Mouse (Mus musculus) heart, embryonic 15.5 days (tissue): Measurements from ENCODE around the gene Ly6g5c. TPM values are rescaled to one million over a fixed set of nuclear protein-coding genes. Genes with fewer than 3 reads are reported as not detected.

ENCODE experiments used
- ATAC-seq: fragments of 200-750 bp; cut with Nextera tagmentation; replicated peaks from 2 replicates; pipeline ENCODE4 v1.8.0; 2017; ENCODE audit warnings: low read depth, moderate TSS enrichment; ENCODE audit not compliant: insufficient number of reproducible peaks, insufficient read depth, low FRiP score
- H3K27ac ChIP-seq: fragments of 300-500 bp; sonication (generic); 2 replicates; pipeline ENCODE4 v1.5.1; 2015; ENCODE audit warnings: mild to moderate bottlenecking, inconsistent platforms
- H3K27me3 ChIP-seq: fragments of 300-500 bp; sonication (generic); 2 replicates; pipeline ENCODE4 v1.6.1; 2015; ENCODE audit warnings: inconsistent platforms
- H3K36me3 ChIP-seq: fragments of 300-500 bp; sonication (generic); 2 replicates; pipeline ENCODE4 v1.6.1; 2015; ENCODE audit warnings: mild to moderate bottlenecking, inconsistent platforms
- H3K4me1 ChIP-seq: fragments of 300-500 bp; sonication (generic); replicated peaks from 2 replicates; pipeline ENCODE4 v1.6.1; 2015; ENCODE audit warnings: inconsistent platforms
- H3K4me2 ChIP-seq: fragments of 300-500 bp; sonication (generic); 2 replicates; pipeline ENCODE4 v1.6.1; 2015; ENCODE audit warnings: inconsistent platforms, mild to moderate bottlenecking, moderate library complexity
- H3K4me3 ChIP-seq: fragments of 300-500 bp; sonication (generic); 2 replicates; pipeline ENCODE4 v1.5.1; 2015; ENCODE audit warnings: mild to moderate bottlenecking, inconsistent platforms
- H3K9ac ChIP-seq: fragments of 300-500 bp; sonication (generic); 2 replicates; pipeline ENCODE4 v1.6.1; 2015; ENCODE audit warnings: mild to moderate bottlenecking, inconsistent platforms
- H3K9me3 ChIP-seq: fragments of 300-500 bp; sonication (generic); replicated peaks from 2 replicates; pipeline ENCODE4 v1.6.1; 2016; ENCODE audit warnings: inconsistent platforms
- WGBS: fragments of 180-500 bp; shearing (Covaris S2); methylation state at CpG from one replicate; pipeline ENCODE4 v1.1.7; 2015; ENCODE audit warnings: mixed read lengths; 5-methylcytosine and 5-hydroxymethylcytosine counted together
- polyA plus RNA-seq: library from polyadenylated mRNA; unstranded; fragments of >200 nt; fragmentation: Nextera tagmentation; extraction: Ambion mirVana; gene quantifications from 2 replicates; pipeline ENCODE4 v1.2.1, GENCODE M21; 2015

The Ly6g5c gene
- 0.41 TPM in 1 of 2 replicates, not detected in the other for polyA plus RNA-seq

DNA sequence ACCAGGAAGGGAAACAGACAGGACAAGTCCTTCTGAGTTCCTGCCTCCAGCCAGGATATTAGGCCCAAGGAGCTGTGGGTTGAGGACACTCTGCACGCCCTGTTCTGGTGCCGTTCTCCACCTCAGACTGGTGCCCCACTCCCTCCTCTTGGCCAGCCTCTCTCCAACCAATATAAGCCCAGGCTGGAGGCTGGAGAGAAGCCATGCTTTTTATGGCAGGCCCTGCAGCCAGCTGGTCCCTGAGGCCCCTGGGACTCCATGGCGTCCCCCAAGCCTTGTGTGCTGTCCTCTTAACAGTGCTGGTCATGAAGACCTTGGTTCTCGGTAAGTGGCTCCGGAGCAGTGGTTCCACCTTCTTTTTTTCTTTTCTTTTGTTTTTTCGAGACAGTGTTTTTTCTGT lies at the start of gene Ly6g5c:
Gene Ly6g5c (plus strand): TSS at position 183 of the 400 bp plus-strand sequence.
- H3K4me2 ChIP-seq = no peak within 1 kb of the TSS
- H3K4me3 ChIP-seq = no peak within 1 kb of the TSS
- H3K36me3 ChIP-seq = no peaks in the 10 kb centered on the region
- no peaks in the 10 kb centered on the region for H3K9me3 ChIP-seq
- no peak for ATAC-seq
- peaks cover 9% of the 10 kb centered on the region for H3K4me1 ChIP-seq
- no peaks in the 10 kb centered on the region for H3K27me3 ChIP-seq
- H3K9ac ChIP-seq = no peak within 1 kb of the TSS
- WGBS = 88% methylated on average over 6 of the region's 6 CpGs
- no peak within 1 kb of the TSS for H3K27ac ChIP-seq

DNA sequence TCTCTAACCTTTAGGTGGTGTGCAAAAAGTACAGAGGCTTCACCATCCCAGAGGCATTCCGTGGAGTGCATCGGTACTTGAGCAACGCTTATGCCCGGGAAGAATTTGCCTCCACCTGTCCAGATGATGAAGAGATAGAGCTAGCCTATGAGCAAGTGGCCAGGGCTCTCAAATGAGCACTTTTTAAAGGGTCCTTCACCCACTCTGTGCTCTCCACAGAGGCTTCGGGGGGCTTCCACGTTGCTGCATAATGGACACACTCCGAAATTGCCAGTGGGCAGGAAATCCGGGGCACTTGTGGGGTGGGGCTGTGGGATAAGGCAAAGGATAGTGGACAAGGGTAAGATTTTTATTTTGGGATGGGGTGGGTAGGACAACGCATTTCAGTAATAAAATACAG lies 49.8 kb upstream of the Ly6g5c start:
- no peaks in the 10 kb centered on the region for H3K9me3 ChIP-seq
- no peak overlapping the region; the same call in 1 of the 2 replicates for H3K4me2 ChIP-seq
- H3K4me1 ChIP-seq = peaks cover 32% of the 10 kb centered on the region
- peak overlapping the region; percentile 93 for H3K27ac ChIP-seq
- H3K36me3 ChIP-seq = peaks cover 61% of the 10 kb centered on the region
- WGBS = 56% methylated on average over 9 of the region's 9 CpGs
- no peak for ATAC-seq
- H3K27me3 ChIP-seq = no peaks in the 10 kb centered on the region
- 0 out of 2 replicates have a peak overlapping the region, but pooled peaks have one; percentile 74 for H3K9ac ChIP-seq
- H3K4me3 ChIP-seq = peak overlapping the region; percentile 73

DNA sequence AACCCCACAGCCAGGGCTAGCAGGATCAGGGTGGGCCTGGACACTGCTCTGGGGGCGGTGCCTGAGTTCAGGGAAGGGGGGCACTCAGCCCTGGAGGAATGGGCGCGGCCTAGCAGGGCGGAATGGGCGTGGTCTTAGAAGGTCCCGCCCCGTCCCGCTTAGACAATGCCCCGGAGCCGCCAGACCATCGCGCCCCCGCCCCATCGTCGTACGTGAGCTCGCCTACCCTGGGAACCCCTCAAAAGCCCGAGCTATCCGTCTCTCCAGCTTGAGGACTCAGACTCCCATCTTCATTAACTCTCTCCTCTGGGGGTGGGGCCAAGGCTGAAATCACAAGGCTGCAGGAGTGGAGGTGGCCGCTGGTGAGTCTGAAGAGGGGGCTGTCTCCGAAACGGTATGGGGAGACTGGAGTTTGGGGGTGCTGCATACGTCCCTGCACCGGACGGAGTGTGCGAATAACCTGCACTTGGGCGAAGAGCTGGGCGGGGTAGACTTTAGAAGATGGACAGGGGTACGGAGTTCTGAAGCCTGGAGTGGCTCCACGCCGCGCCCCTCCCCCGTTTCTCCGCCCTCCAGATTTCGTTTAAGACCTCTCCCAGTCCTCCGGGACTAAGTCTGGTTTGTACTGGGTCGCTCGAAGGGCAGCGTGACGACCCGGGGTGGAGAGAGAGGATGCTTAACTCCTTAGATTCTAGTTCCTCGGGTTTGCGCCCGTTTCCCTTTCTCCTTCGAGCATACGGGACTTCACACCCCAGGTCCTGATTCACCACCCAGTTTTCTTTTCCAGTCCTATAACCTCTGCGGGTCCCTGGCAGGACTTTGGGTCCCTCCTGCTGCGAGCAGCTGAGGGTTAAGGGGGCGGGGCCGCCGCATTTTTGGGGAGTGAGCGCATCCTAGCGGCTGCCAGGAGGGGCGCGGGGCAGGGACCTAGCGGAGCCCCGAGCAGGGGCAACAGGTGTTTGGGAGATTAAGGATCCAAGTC lies 48.9 kb upstream of the Ly6g5c start, which contains the start of gene Ddah2:
Gene Ddah2 (plus strand): TSS at position 125 of the 982 bp plus-strand sequence.
- Histone ChIP-seq H3K9ac (peak within 1 kb of the TSS; percentile 74), H3K4me3 (peak within 1 kb of the TSS; percentile 73), H3K4me2 (peak within 1 kb of the TSS; percentile 71), H3K27ac (peak within 1 kb of the TSS; percentile 93), H3K27me3 (peaks cover 2% of the 10 kb centered on the region; the same call in 1 of the 2 replicates), H3K36me3 (peaks cover 52% of the 10 kb centered on the region), H3K4me1 (peaks cover 28% of the 10 kb centered on the region), H3K9me3 (no peaks in the 10 kb centered on the region)
- WGBS = under 1% methylated on average over 57 of the region's 57 CpGs
- ATAC-seq = peak; percentile 91

DNA sequence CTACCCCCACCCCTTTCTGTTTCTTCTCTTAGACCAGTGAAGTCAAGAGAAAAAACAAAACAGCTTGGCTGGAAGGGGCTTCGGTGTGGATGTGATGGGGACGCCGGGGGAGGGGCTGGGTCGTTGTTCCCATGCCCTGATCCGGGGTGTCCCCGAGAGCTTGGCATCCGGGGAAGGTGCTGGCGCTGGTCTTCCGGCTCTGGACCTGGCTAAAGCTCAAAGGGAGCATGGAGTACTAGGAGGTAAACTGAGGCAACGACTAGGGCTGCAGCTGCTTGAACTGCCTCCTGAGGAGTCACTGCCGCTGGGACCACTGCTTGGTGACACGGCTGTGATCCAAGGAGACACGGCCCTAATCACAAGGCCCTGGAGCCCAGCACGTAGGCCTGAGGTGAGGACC lies 48.0 kb upstream of the Ly6g5c start:
- Histone ChIP-seq H3K27me3 (peaks cover 10% of the 10 kb centered on the region), H3K9me3 (no peaks in the 10 kb centered on the region), H3K4me1 (peaks cover 37% of the 10 kb centered on the region), H3K4me3 (peak overlapping the region; percentile 73), H3K4me2 (peak overlapping the region; percentile 71), H3K9ac (peak overlapping the region; percentile 74), H3K36me3 (peaks cover 45% of the 10 kb centered on the region), H3K27ac (peak overlapping the region; percentile 93)
- ATAC-seq = no peak
- WGBS = 28% methylated on average over 14 of the region's 14 CpGs

DNA sequence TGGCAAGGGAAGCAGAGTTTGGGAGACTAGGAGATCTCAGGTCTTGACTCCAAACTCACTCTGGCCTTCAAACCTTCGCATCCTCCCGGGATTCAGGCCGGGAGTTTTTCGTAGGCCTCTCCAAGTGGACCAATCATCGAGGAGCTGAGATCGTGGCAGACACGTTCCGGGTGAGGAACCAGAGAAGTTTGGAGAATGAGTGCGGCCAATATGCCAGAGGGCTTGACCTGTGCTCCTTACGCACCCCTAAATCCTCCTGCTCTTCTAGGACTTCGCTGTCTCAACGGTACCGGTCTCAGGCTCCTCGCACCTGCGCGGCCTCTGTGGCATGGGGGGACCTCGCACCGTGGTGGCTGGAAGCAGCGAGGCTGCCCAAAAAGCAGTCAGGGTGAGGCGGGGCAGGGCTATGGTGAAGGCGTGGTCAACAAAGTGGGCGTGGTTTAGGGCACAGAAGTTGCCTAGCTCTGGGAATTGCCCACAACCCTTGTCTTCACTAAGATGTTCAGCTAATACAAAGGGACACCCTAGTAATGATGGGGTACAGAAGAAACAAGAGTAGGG lies 47.3 kb upstream of the Ly6g5c start:
- Histone ChIP-seq H3K4me3 (peak overlapping the region; percentile 73), H3K9me3 (no peaks in the 10 kb centered on the region), H3K36me3 (peaks cover 37% of the 10 kb centered on the region), H3K27me3 (peaks cover 17% of the 10 kb centered on the region), H3K27ac (no peak overlapping the region), H3K4me1 (peaks cover 41% of the 10 kb centered on the region), H3K9ac (peak overlapping the region; percentile 74; the same call in 1 of the 2 replicates), H3K4me2 (peak overlapping the region; percentile 71)
- ATAC-seq = no peak
- WGBS = 66% methylated on average over 22 of the region's 22 CpGs

DNA sequence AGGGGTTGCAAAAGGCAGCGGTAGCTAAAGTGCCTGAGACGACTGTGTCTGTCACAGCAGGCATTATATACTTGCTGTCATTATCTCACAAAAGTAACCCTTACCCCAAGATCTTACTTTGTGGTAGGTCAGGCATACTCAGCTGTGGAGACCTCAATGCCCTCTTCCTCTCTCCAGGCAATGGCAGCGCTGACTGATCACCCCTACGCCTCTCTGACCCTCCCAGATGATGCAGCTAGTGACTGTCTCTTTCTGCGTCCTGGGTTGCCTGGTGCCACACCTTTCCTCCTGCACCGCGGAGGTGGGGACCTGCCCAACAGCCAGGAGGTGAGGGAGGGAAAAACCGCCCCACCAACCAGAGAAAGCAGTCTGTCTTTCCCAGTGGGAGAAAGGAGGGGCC lies 46.8 kb upstream of the Ly6g5c start:
- peaks cover 32% of the 10 kb centered on the region for H3K36me3 ChIP-seq
- no peak overlapping the region for H3K4me3 ChIP-seq
- H3K9ac ChIP-seq = no peak overlapping the region
- H3K27ac ChIP-seq = no peak overlapping the region
- H3K4me2 ChIP-seq = peak overlapping the region; percentile 71; the same call in 1 of the 2 replicates
- ATAC-seq = no peak
- H3K9me3 ChIP-seq = no peaks in the 10 kb centered on the region
- 89% methylated on average over 8 of the region's 8 CpGs for WGBS
- H3K4me1 ChIP-seq = peaks cover 41% of the 10 kb centered on the region
- peaks cover 22% of the 10 kb centered on the region for H3K27me3 ChIP-seq

DNA sequence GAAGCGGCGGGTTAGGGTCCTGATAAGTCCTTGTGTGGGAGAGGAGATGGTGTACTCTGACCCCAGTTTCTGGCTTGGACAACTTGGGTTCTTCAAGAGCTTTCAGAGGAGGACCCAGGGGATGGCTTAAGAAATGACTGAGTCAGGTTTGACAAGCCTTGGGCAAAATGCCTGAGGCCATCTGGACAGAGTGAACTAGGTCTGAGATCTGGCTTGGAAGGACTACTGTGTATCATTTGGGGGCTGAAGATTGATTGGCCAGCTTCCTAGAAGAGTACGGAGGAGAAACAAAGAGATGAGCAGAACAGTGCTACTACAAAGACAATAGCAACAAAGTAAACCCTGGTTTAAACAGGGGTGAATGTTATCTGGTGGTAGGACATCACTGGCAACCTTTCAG lies 44.6 kb upstream of the Ly6g5c start:
- H3K4me3 ChIP-seq = no peak overlapping the region
- H3K36me3 ChIP-seq = peaks cover 14% of the 10 kb centered on the region; the same call in 1 of the 2 replicates
- no peak overlapping the region for H3K9ac ChIP-seq
- peaks cover 38% of the 10 kb centered on the region for H3K4me1 ChIP-seq
- ATAC-seq = no peak
- no peaks in the 10 kb centered on the region for H3K9me3 ChIP-seq
- peaks cover 43% of the 10 kb centered on the region for H3K27me3 ChIP-seq
- no peak overlapping the region for H3K4me2 ChIP-seq
- WGBS = 82% methylated on average over 3 of the region's 3 CpGs
- no peak overlapping the region for H3K27ac ChIP-seq

DNA sequence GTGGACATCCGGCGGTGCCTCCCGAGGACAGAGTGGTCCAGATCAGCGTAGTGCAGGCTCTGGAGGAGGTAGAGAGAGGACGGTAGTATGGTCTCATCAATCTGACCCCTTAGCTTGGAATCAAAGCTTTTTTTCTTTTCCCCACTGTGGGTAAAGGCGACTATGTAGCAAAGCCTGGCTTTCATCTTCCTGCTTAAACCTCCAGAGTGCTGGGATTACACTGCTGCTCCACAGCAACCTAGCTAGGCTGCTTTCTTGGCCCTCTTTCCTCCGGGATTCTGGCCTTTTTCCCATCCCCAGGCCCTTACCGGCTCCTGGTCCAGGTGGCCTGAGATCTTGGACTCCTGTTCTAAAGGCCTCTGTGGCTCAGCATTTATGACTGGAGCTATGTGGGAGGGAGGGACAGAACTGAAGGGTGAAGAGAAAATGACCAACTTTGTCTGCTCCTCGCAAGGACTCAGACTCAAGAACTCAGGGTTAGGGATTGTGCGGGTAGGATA lies 43.7 kb upstream of the Ly6g5c start:
- no peak for ATAC-seq
- 33% methylated on average over 10 of the region's 10 CpGs for WGBS
- Histone ChIP-seq H3K27me3 (peaks cover 51% of the 10 kb centered on the region), H3K4me1 (peaks cover 35% of the 10 kb centered on the region), H3K36me3 (peaks cover 13% of the 10 kb centered on the region; the same call in 1 of the 2 replicates), H3K27ac (0 out of 2 replicates have a peak overlapping the region, but pooled peaks have one; percentile 34), H3K4me3 (peak overlapping the region; percentile 47), H3K9me3 (no peaks in the 10 kb centered on the region), H3K4me2 (peak overlapping the region; percentile 78), H3K9ac (0 out of 2 replicates have a peak overlapping the region, but pooled peaks have one; percentile 34)

DNA sequence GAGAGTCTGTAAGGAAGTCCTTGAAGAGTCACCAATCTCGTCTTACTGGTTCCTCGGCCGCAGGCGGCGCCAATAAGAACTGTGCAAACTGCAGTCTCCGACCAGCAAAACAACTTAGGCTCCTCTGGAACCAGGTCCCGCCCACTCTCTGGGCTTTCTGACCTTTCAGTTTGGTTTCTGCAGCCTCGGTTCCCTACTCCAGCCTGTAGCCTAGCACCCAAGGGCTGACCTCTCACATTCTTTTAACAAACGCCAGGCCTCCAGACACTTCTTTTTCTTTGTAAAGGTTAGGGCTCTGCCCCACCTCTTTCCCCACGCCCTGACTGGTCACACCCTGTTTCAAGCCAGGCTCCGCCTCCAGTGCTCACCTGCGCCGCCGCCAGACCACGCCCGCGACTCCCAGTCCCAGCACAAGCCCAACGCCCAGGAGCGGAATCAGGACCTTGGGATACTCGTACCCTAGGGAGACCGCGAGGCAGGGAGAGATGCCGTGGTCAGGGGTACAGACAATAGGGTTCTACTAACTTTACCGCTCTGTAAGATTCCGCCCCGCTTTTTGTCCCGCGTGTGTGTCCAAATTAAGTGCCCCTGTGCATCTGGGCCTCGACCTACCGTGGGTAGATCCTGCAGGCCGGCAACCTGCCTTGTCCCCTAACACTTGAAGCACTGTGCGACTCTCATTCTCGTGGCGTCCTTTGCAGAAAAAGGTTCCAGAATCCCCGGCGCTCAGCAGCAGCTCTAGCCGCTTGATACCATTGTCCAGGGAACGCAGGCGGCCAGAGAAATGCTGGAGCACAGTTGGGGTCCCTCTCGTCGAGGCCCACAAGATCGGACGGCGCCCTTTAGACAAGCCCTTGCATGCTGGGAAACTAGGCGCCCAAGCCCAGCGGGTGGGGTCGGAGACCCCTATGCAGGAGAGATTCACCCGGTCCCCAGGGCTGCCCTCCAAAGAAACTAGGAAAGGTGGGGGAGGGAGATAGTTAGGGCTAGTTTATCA lies 42.8 kb upstream of the Ly6g5c start, which contains the start of gene Ly6g6c:
Gene Ly6g6c (plus strand): TSS at position 438 of the 997 bp plus-strand sequence.
- H3K9ac ChIP-seq = peak within 1 kb of the TSS; percentile 34
- peak within 1 kb of the TSS; percentile 78 for H3K4me2 ChIP-seq
- H3K36me3 ChIP-seq = peaks cover 13% of the 10 kb centered on the region; the same call in 1 of the 2 replicates
- H3K4me1 ChIP-seq = peaks cover 30% of the 10 kb centered on the region
- H3K27ac ChIP-seq = 0 out of 2 replicates have a peak within 1 kb of the TSS, but pooled peaks have one; percentile 34
- no peak; the same call in 1 of the 2 replicates for ATAC-seq
- WGBS = 3% methylated on average over 48 of the region's 48 CpGs
- H3K27me3 ChIP-seq = peaks cover 51% of the 10 kb centered on the region
- no peaks in the 10 kb centered on the region for H3K9me3 ChIP-seq
- H3K4me3 ChIP-seq = peak within 1 kb of the TSS; percentile 47

DNA sequence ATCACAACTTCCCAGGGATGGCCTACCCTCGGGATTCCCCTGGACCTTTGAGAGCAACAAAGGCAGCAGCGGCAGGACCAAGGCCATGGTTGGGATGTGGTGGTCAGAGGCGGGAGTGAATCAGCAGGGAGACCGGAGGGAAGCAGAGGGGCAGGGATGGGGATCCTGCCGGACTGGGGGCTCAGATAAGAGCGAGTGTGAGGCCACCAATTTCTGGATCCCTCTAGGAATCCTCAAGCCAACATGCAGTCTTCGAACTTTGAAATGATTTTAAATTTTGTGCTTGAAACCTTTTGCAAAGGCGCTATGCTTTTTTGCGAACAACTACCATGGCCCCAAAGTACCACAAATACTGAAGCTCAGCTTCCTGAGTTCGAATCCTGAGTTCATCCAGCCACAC lies 42.0 kb upstream of the Ly6g5c start, which contains the start of gene Mpig6b:
Gene Mpig6b (minus strand): TSS at position 101 of the 400 bp plus-strand sequence.
- no peaks in the 10 kb centered on the region for H3K9me3 ChIP-seq
- 44% methylated on average over 10 of the region's 10 CpGs for WGBS
- H3K4me2 ChIP-seq = peak within 1 kb of the TSS; percentile 78
- peaks cover 51% of the 10 kb centered on the region for H3K27me3 ChIP-seq
- no peak within 1 kb of the TSS for H3K27ac ChIP-seq
- peaks cover 8% of the 10 kb centered on the region; the same call in 1 of the 2 replicates for H3K36me3 ChIP-seq
- peak within 1 kb of the TSS; percentile 34 for H3K9ac ChIP-seq
- H3K4me3 ChIP-seq = peak within 1 kb of the TSS; percentile 47
- peaks cover 26% of the 10 kb centered on the region for H3K4me1 ChIP-seq
- no peak for ATAC-seq
